Mouse (Mus musculus): ENCODE measurements around the gene Khdrbs1.

- no peak for TF ChIP-seq EP300 (IDR thresholded peaks at IDR 0.05; ENCODE audit: low read length)
- TF ChIP-seq ZC3H11A (IDR thresholded peaks at IDR 0.05; ENCODE audit: low read depth, low read length): no peak
- TF ChIP-seq CTCF (conservative IDR thresholded peaks at IDR 0.05 in 1 of 2, IDR thresholded peaks at IDR 0.05 in 1 of 2; ENCODE audit: low read depth in 2 of 2, low read length in 2 of 2): no peak
- 0 out of 2 replicates have a peak, but pooled peaks have one; percentile 4 for TF ChIP-seq ETS1 (conservative IDR thresholded peaks at IDR 0.05; ENCODE audit: low read depth, low read length)
- 0 out of 2 replicates have a peak, but pooled peaks have one; percentile 9 for TF ChIP-seq UBTF (IDR thresholded peaks at IDR 0.05; ENCODE audit: low read depth, low read length)
- no peak; the same call in none of the 2 replicates for TF ChIP-seq POLR2A (IDR thresholded peaks at IDR 0.05; ENCODE audit: low read depth, low read length)
- TF ChIP-seq MXI1 (IDR thresholded peaks at IDR 0.05; ENCODE audit: low read depth, low read length): no peak
These were observed 12.6 kb upstream of the Khdrbs1 start for GRCm38 (mm10) chr4:129754742-129755141.

Data from CH12.LX (cell line).